Mouse (Mus musculus): ENCODE measurements around the gene Brms1. TPM values are rescaled to one million over a fixed set of nuclear protein-coding genes. Genes with fewer than 3 reads are reported as not detected.
A peak's percentile ranks its signal among the peaks of the same experiment; 100 is the strongest.

The Brms1 gene
- polyA plus RNA-seq, 1 experiment from 2014 or later, result 58.7 TPM

- 10% methylated on average over 11 of the region's 11 CpGs for WGBS
- Histone ChIP-seq H3K9me3 (no peaks in the 10 kb centered on the region), H3K4me2 (replicated peaks) (peak overlapping the region; percentile 86), H3K4me3 (peak overlapping the region; percentile 35), H3K36me3 (no peaks in the 10 kb centered on the region), H3K27me3 (replicated peaks) (peaks cover 52% of the 10 kb centered on the region), H3K27ac (peak overlapping the region; percentile 39; the same call in 1 of the 2 replicates), H3K4me1 (peaks cover 50% of the 10 kb centered on the region), H3K9ac (0 out of 2 replicates have a peak overlapping the region, but pooled peaks have one; percentile 41)
- no peak for ATAC-seq (ENCODE audit: low FRiP score, low read depth)
Observed at GRCm38 (mm10) chr19:5071077-5071476, 29.9 kb downstream of the Brms1 start.

- Histone ChIP-seq H3K9me3 (no peaks in the 10 kb centered on the region), H3K27ac (peak overlapping the region; percentile 39; the same call in 1 of the 2 replicates), H3K4me2 (replicated peaks) (peak overlapping the region; percentile 86), H3K4me3 (peak overlapping the region; percentile 35), H3K4me1 (peaks cover 50% of the 10 kb centered on the region), H3K36me3 (no peaks in the 10 kb centered on the region), H3K27me3 (replicated peaks) (peaks cover 48% of the 10 kb centered on the region), H3K9ac (peak overlapping the region; percentile 41; the same call in 1 of the 2 replicates)
- ATAC-seq (ENCODE audit: low FRiP score, low read depth), result peak; percentile 75
- under 1% methylated on average over 40 of the region's 40 CpGs for WGBS
Observed at GRCm38 (mm10) chr19:5071545-5072369, 30.6 kb downstream of the Brms1 start.

- H3K4me1 ChIP-seq, result peaks cover 43% of the 10 kb centered on the region
- H3K27ac ChIP-seq, result no peak overlapping the region
- H3K4me2 ChIP-seq (replicated peaks), result peak overlapping the region; percentile 86
- no peaks in the 10 kb centered on the region for H3K9me3 ChIP-seq
- H3K27me3 ChIP-seq (replicated peaks), result peaks cover 41% of the 10 kb centered on the region
- WGBS, result 2% methylated on average over 20 of the region's 20 CpGs
- H3K9ac ChIP-seq, result 0 out of 2 replicates have a peak overlapping the region, but pooled peaks have one; percentile 41
- no peaks in the 10 kb centered on the region for H3K36me3 ChIP-seq
- peak overlapping the region; percentile 35 for H3K4me3 ChIP-seq
- ATAC-seq (ENCODE audit: low FRiP score, low read depth), result peak; percentile 22; the same call in 1 of the 2 replicates
Observed at GRCm38 (mm10) chr19:5072389-5073019, 31.4 kb downstream of the Brms1 start.

- peak overlapping the region; percentile 86 for H3K4me2 ChIP-seq (replicated peaks)
- peak overlapping the region; percentile 35; the same call in 1 of the 2 replicates for H3K4me3 ChIP-seq
- peaks cover 36% of the 10 kb centered on the region for H3K27me3 ChIP-seq (replicated peaks)
- no peak overlapping the region for H3K9ac ChIP-seq
- no peaks in the 10 kb centered on the region for H3K9me3 ChIP-seq
- H3K36me3 ChIP-seq, result no peaks in the 10 kb centered on the region
- H3K4me1 ChIP-seq, result peaks cover 37% of the 10 kb centered on the region
- WGBS, result 2% methylated on average over 15 of the region's 15 CpGs
- ATAC-seq (ENCODE audit: low FRiP score, low read depth), result no peak
- H3K27ac ChIP-seq, result no peak overlapping the region
Observed at GRCm38 (mm10) chr19:5073028-5073427, 31.9 kb downstream of the Brms1 start.

GRCm38 (mm10) chr19:5073518-5073917 lies 32.4 kb downstream of the Brms1 start:
- Histone ChIP-seq H3K9me3 (no peaks in the 10 kb centered on the region), H3K4me1 (peaks cover 32% of the 10 kb centered on the region), H3K4me2 (replicated peaks) (no peak overlapping the region), H3K4me3 (no peak overlapping the region), H3K27me3 (replicated peaks) (peaks cover 33% of the 10 kb centered on the region), H3K36me3 (no peaks in the 10 kb centered on the region), H3K9ac (no peak overlapping the region), H3K27ac (no peak overlapping the region)
- 43% methylated on average over 5 of the region's 5 CpGs for WGBS
- no peak for ATAC-seq (ENCODE audit: low FRiP score, low read depth)

GRCm38 (mm10) chr19:5079279-5079678 lies 38.1 kb downstream of the Brms1 start:
- peaks cover 52% of the 10 kb centered on the region for H3K27me3 ChIP-seq (replicated peaks)

GRCm38 (mm10) chr19:5082005-5082404 lies 40.9 kb downstream of the Brms1 start:
- Histone ChIP-seq H3K36me3 (no peaks in the 10 kb centered on the region), H3K4me3 (no peak overlapping the region), H3K27ac (no peak overlapping the region), H3K9me3 (no peaks in the 10 kb centered on the region), H3K4me1 (peaks cover 9% of the 10 kb centered on the region), H3K9ac (no peak overlapping the region), H3K4me2 (replicated peaks) (no peak overlapping the region), H3K27me3 (replicated peaks) (peaks cover 71% of the 10 kb centered on the region)
- 69% methylated on average over 18 of the region's 18 CpGs for WGBS
- no peak for ATAC-seq (ENCODE audit: low FRiP score, low read depth)

More at GRCm38 (mm10) chr19:5079279-5079678, 38.1 kb downstream of the Brms1 start:
- H3K36me3 ChIP-seq, result no peaks in the 10 kb centered on the region
- H3K9ac ChIP-seq, result no peak overlapping the region
- H3K4me1 ChIP-seq, result no peaks in the 10 kb centered on the region
- no peak for ATAC-seq (ENCODE audit: low FRiP score, low read depth)
- H3K4me2 ChIP-seq (replicated peaks), result no peak overlapping the region
- WGBS, result 95% methylated on average over 1 of the region's 1 CpGs
- no peaks in the 10 kb centered on the region for H3K9me3 ChIP-seq
- H3K27ac ChIP-seq, result no peak overlapping the region
- no peak overlapping the region for H3K4me3 ChIP-seq

GRCm38 (mm10) chr19:5082596-5082995 lies 41.4 kb downstream of the Brms1 start:
- ATAC-seq (ENCODE audit: low FRiP score, low read depth), result no peak
- Histone ChIP-seq H3K4me1 (peaks cover 13% of the 10 kb centered on the region), H3K4me3 (no peak overlapping the region), H3K9ac (no peak overlapping the region), H3K4me2 (replicated peaks) (no peak overlapping the region), H3K27ac (no peak overlapping the region), H3K9me3 (no peaks in the 10 kb centered on the region), H3K36me3 (no peaks in the 10 kb centered on the region), H3K27me3 (replicated peaks) (peaks cover 71% of the 10 kb centered on the region)
- 68% methylated on average over 24 of the region's 24 CpGs for WGBS

GRCm38 (mm10) chr19:5083961-5084833 lies 43.0 kb downstream of the Brms1 start:
- WGBS, result 78% methylated on average over 3 of the region's 3 CpGs
- Histone ChIP-seq H3K27ac (no peak overlapping the region), H3K36me3 (no peaks in the 10 kb centered on the region), H3K4me3 (peak overlapping the region; percentile 43), H3K9me3 (no peaks in the 10 kb centered on the region), H3K9ac (0 out of 2 replicates have a peak overlapping the region, but pooled peaks have one; percentile 53), H3K4me2 (replicated peaks) (peak overlapping the region; percentile 75), H3K4me1 (peaks cover 21% of the 10 kb centered on the region), H3K27me3 (replicated peaks) (peaks cover 68% of the 10 kb centered on the region)
- no peak for ATAC-seq (ENCODE audit: low FRiP score, low read depth)

- H3K27me3 ChIP-seq (replicated peaks), result peaks cover 67% of the 10 kb centered on the region
- peak overlapping the region; percentile 75 for H3K4me2 ChIP-seq (replicated peaks)
- no peak overlapping the region for H3K27ac ChIP-seq
- H3K9me3 ChIP-seq, result no peaks in the 10 kb centered on the region
- H3K4me1 ChIP-seq, result peaks cover 24% of the 10 kb centered on the region
- peak overlapping the region; percentile 53; the same call in 1 of the 2 replicates for H3K9ac ChIP-seq
- no peak for ATAC-seq (ENCODE audit: low FRiP score, low read depth)
- WGBS, result 8% methylated on average over 15 of the region's 15 CpGs
- peak overlapping the region; percentile 43 for H3K4me3 ChIP-seq
- no peaks in the 10 kb centered on the region for H3K36me3 ChIP-seq
Observed at GRCm38 (mm10) chr19:5084834-5085144, 43.6 kb downstream of the Brms1 start.

- Histone ChIP-seq H3K27me3 (replicated peaks) (peaks cover 62% of the 10 kb centered on the region), H3K9ac (peak within 1 kb of the TSS; percentile 53), H3K4me2 (replicated peaks) (peak within 1 kb of the TSS; percentile 75), H3K4me3 (peak within 1 kb of the TSS; percentile 43), H3K27ac (no peak within 1 kb of the TSS), H3K4me1 (peaks cover 24% of the 10 kb centered on the region), H3K9me3 (no peaks in the 10 kb centered on the region), H3K36me3 (peaks cover under 1% of the 10 kb centered on the region)
- ATAC-seq (ENCODE audit: low FRiP score, low read depth), result no peak
- WGBS, result 1% methylated on average over 66 of the region's 69 CpGs
Observed at GRCm38 (mm10) chr19:5085145-5085863, 44.1 kb downstream of the Brms1 start, which contains the start of gene Tmem151a. Tmem151a (minus strand) TSS chr19:5085531.

All from neural tube, embryonic 12.5 days (tissue).